Comparison of ENCODE assay signal across 13 mouse cellular contexts in genomic region chr6:82043634-82044033, GRCm38 (mm10). TPM values are rescaled to one million over a fixed set of nuclear protein-coding genes. Genes with fewer than 3 reads are reported as not detected.
DNase-seq lines count a peak whose midpoint lies in the region; ATAC-seq lines count a peak whose summit lies in the region.
"Had no signal": no experiment of that assay in that cellular context is flagged by ENCODE, and none has a peak within 500 bp of the region (broad histone marks: within the 10 kb centered on the region; RNA-seq: fewer than 3 reads in every experiment).

No protein-coding gene starts in this region.

- ATAC-seq in heart, embryonic 12.5 days (ENCODE audit: insufficient number of reproducible peaks, low FRiP score), result no peak
- ATAC-seq in limb, embryonic 15.5 days (ENCODE audit: insufficient number of reproducible peaks, low FRiP score, low TSS enrichment, low read depth), result no peak
- ATAC-seq in hindbrain, embryonic 14.5 days (ENCODE audit: low FRiP score), result no peak

- no peak overlapping the region for H3K27ac ChIP-seq in heart, embryonic 12.5 days (ENCODE audit: poor library complexity, severe bottlenecking)
- H3K27ac ChIP-seq in brown adipose tissue, adult 24 weeks (replicated peaks; ENCODE audit: low read depth, low read length), result no peak overlapping the region
- no peak overlapping the region for H3K27ac ChIP-seq in limb, embryonic 15.5 days
- no peak overlapping the region for H3K27ac ChIP-seq in hindbrain, embryonic 14.5 days

- peak overlapping the region; percentile 71; the same call in 1 of the 2 replicates for H3K4me3 ChIP-seq in heart, embryonic 12.5 days
- H3K4me3 ChIP-seq in brown adipose tissue, adult 24 weeks (ENCODE audit: insufficient read depth, low read depth, low read length), result peak overlapping the region; percentile 7; the same call in 1 of the 2 replicates
- peak overlapping the region; percentile 67 for H3K4me3 ChIP-seq in limb, embryonic 15.5 days
- H3K4me3 ChIP-seq in hindbrain, embryonic 14.5 days (replicated peaks; ENCODE audit: low read length), result no peak overlapping the region

- peak overlapping the region; percentile 99 for H3K4me2 ChIP-seq in heart, embryonic 12.5 days
- H3K4me2 ChIP-seq in limb, embryonic 15.5 days, result peak overlapping the region; percentile 85
- no peak overlapping the region for H3K4me2 ChIP-seq in hindbrain, embryonic 14.5 days (replicated peaks)

- no peak overlapping the region for H3K9ac ChIP-seq in heart, embryonic 12.5 days
- no peak overlapping the region for H3K9ac ChIP-seq in limb, embryonic 15.5 days
- H3K9ac ChIP-seq in hindbrain, embryonic 14.5 days, result no peak overlapping the region

- no peaks in the 10 kb centered on the region for H3K36me3 ChIP-seq in heart, embryonic 12.5 days
- H3K36me3 ChIP-seq in limb, embryonic 15.5 days, result no peaks in the 10 kb centered on the region
- no peaks in the 10 kb centered on the region for H3K36me3 ChIP-seq in hindbrain, embryonic 14.5 days (replicated peaks; ENCODE audit: control insufficient read depth, insufficient read depth)

- WGBS in heart, embryonic 12.5 days, result 53% methylated on average over 4 of the region's 4 CpGs
- 43% methylated on average over 4 of the region's 4 CpGs for WGBS in limb, embryonic 15.5 days
- WGBS in hindbrain, embryonic 14.5 days, result 38% methylated on average over 4 of the region's 4 CpGs

- DNase-seq in heart, adult 11 months, result no peak
- DNase-seq in kidney, adult 8-10 months, result peak; percentile 75
- DNase-seq in urinary bladder, postnatal 25 days (ENCODE audit: low spot score), result no peak
- DNase-seq in hindbrain, embryonic 14.5 days (ENCODE audit: low spot score), result no peak
- DNase-seq in layer of hippocampus, postnatal 10 days (ENCODE audit: low spot score in 2 of 2), result no peak
- DNase-seq: adrenal gland, postnatal 36 days; cerebellum, postnatal 10 days; gastrocnemius, postnatal 25 days; left cerebral cortex, postnatal 4 days had no signal

- no peaks in the 10 kb centered on the region for H3K9me3 ChIP-seq in heart, embryonic 12.5 days (replicated peaks)
- no peaks in the 10 kb centered on the region for H3K9me3 ChIP-seq in limb, embryonic 15.5 days
- H3K9me3 ChIP-seq in hindbrain, embryonic 14.5 days (ENCODE audit: control insufficient read depth, low read length), result no peaks in the 10 kb centered on the region

- H3K27me3 ChIP-seq in heart, embryonic 12.5 days (replicated peaks), result peaks cover 32% of the 10 kb centered on the region
- H3K27me3 ChIP-seq in limb, embryonic 15.5 days, result peaks cover 3% of the 10 kb centered on the region; the same call in 1 of the 2 replicates
- H3K27me3 ChIP-seq in hindbrain, embryonic 14.5 days (ENCODE audit: control insufficient read depth, insufficient read depth, low read length), result peaks cover 46% of the 10 kb centered on the region

- peaks cover 42% of the 10 kb centered on the region for H3K4me1 ChIP-seq in heart, embryonic 12.5 days (replicated peaks)
- peaks cover 3% of the 10 kb centered on the region; the same call in 1 of the 2 replicates for H3K4me1 ChIP-seq in brown adipose tissue, adult 24 weeks (ENCODE audit: control insufficient read depth, insufficient read depth, insufficient read length, low read length)
- H3K4me1 ChIP-seq in limb, embryonic 15.5 days, result peaks cover 56% of the 10 kb centered on the region
- peaks cover 5% of the 10 kb centered on the region; the same call in 1 of the 2 replicates for H3K4me1 ChIP-seq in hindbrain, embryonic 14.5 days (replicated peaks; ENCODE audit: control insufficient read depth, insufficient read depth, low read length)

RNA-seq across cellular contexts. Expression of gene Eva1a, which starts 2.8 kb away (rescaled TPM):
- 4.2 and 5.4 TPM in 2 replicates for polyA plus RNA-seq in heart, embryonic 12.5 days (2016; fragmentation: Nextera tagmentation; extraction: Ambion mirVana)
- polyA plus RNA-seq in brown adipose tissue, adult 24 weeks (2012; ENCODE audit: insufficient read depth, insufficient read length, missing spikeins), result 0.83 and 2.1 TPM in 2 replicates
- polyA plus RNA-seq in limb, embryonic 15.5 days (2015; fragmentation: Nextera tagmentation; extraction: Ambion mirVana), result 27.2 and 28.9 TPM in 2 replicates
- polyA plus RNA-seq in hindbrain, embryonic 14.5 days (2014; fragmentation: Nextera tagmentation; extraction: Ambion mirVana), result 0.64 and 0.80 TPM in 2 replicates
- total RNA-seq in layer of hippocampus, postnatal 10 days (2021), result 10 to 100 TPM; 12.0 to 13.2 TPM
- total RNA-seq: monocyte, adult 5-6 weeks had no signal

Comparison
In these comparisons a context has a peak if more than half of its experiments do, and no peak if none do; other contexts are left out.
1. DNase-seq: peak in kidney, adult 8-10 months (2 of 2); none in heart, adult 11 months (single experiment), urinary bladder, postnatal 25 days (single experiment), hindbrain, embryonic 14.5 days (single experiment) and layer of hippocampus, postnatal 10 days (0 of 2).